Mouse (Mus musculus): ENCODE data around the gene Rcan2. TPM values are rescaled to one million over a fixed set of nuclear protein-coding genes. Genes with fewer than 3 reads are reported as not detected.

Rcan2 gene
- polyA plus RNA-seq, 1 experiment from 2014 or later, result 1.3 TPM

- TF ChIP-seq CTCF (IDR thresholded peaks at IDR 0.05; ENCODE audit: low read depth), result no peak; the same call in 1 of the 2 replicates
- H3K36me3 ChIP-seq (ENCODE audit: control insufficient read depth, insufficient read depth), result no peaks in the 10 kb centered on the region
- no peak for ATAC-seq
- no peaks in the 10 kb centered on the region for H3K9me3 ChIP-seq (ENCODE audit: control insufficient read depth)
- H3K4me3 ChIP-seq (ENCODE audit: low read depth, low read length), result no peak overlapping the region
- H3K27me3 ChIP-seq (replicated peaks; ENCODE audit: control insufficient read depth, insufficient read depth, low read length), result no peaks in the 10 kb centered on the region
- WGBS, result 86% methylated on average over 9 of the region's 9 CpGs
- no peak overlapping the region for H3K9ac ChIP-seq (ENCODE audit: low read depth, low read length)
- no peaks in the 10 kb centered on the region for H3K4me1 ChIP-seq (replicated peaks; ENCODE audit: control insufficient read depth, insufficient read depth, low read length)
- no peak overlapping the region for H3K4me2 ChIP-seq (replicated peaks; ENCODE audit: low read depth)
- H3K27ac ChIP-seq (ENCODE audit: low read depth, low read length), result no peak overlapping the region
Observed at GRCm38 (mm10) chr17:43868808-43869207, 67.7 kb downstream of the Rcan2 start.

- WGBS, result 15% methylated on average over 5 of the region's 5 CpGs
- Histone ChIP-seq H3K36me3 (ENCODE audit: control insufficient read depth, insufficient read depth) (no peaks in the 10 kb centered on the region), H3K4me2 (replicated peaks; ENCODE audit: low read depth) (no peak overlapping the region), H3K27me3 (replicated peaks; ENCODE audit: control insufficient read depth, insufficient read depth, low read length) (no peaks in the 10 kb centered on the region), H3K9ac (ENCODE audit: low read depth, low read length) (no peak overlapping the region), H3K27ac (ENCODE audit: low read depth, low read length) (no peak overlapping the region), H3K9me3 (ENCODE audit: control insufficient read depth) (no peaks in the 10 kb centered on the region), H3K4me1 (replicated peaks; ENCODE audit: control insufficient read depth, insufficient read depth, low read length) (no peaks in the 10 kb centered on the region), H3K4me3 (ENCODE audit: low read depth, low read length) (no peak overlapping the region)
- ATAC-seq, result no peak
- peak; percentile 90 for TF ChIP-seq CTCF (IDR thresholded peaks at IDR 0.05; ENCODE audit: low read depth)
Observed at GRCm38 (mm10) chr17:43869677-43870076, 68.5 kb downstream of the Rcan2 start.

- Histone ChIP-seq H3K27ac (ENCODE audit: low read depth, low read length) (no peak overlapping the region), H3K9ac (ENCODE audit: low read depth, low read length) (no peak overlapping the region), H3K4me2 (replicated peaks; ENCODE audit: low read depth) (no peak overlapping the region), H3K4me1 (replicated peaks; ENCODE audit: control insufficient read depth, insufficient read depth, low read length) (no peaks in the 10 kb centered on the region), H3K9me3 (ENCODE audit: control insufficient read depth) (no peaks in the 10 kb centered on the region), H3K4me3 (ENCODE audit: low read depth, low read length) (no peak overlapping the region), H3K36me3 (ENCODE audit: control insufficient read depth, insufficient read depth) (no peaks in the 10 kb centered on the region), H3K27me3 (replicated peaks; ENCODE audit: control insufficient read depth, insufficient read depth, low read length) (no peaks in the 10 kb centered on the region)
- ATAC-seq, result no peak
- TF ChIP-seq CTCF (IDR thresholded peaks at IDR 0.05; ENCODE audit: low read depth), result no peak
- WGBS, result 82% methylated on average over 5 of the region's 5 CpGs
Observed at GRCm38 (mm10) chr17:43874417-43874816, 73.3 kb downstream of the Rcan2 start.

GRCm38 (mm10) chr17:43877425-43877824 is 76.3 kb downstream of the Rcan2 start:
- no peak for TF ChIP-seq CTCF (IDR thresholded peaks at IDR 0.05; ENCODE audit: low read depth)
- Histone ChIP-seq H3K27me3 (replicated peaks; ENCODE audit: control insufficient read depth, insufficient read depth, low read length) (no peaks in the 10 kb centered on the region), H3K4me2 (replicated peaks; ENCODE audit: low read depth) (no peak overlapping the region), H3K9me3 (ENCODE audit: control insufficient read depth) (no peaks in the 10 kb centered on the region), H3K4me3 (ENCODE audit: low read depth, low read length) (no peak overlapping the region), H3K9ac (ENCODE audit: low read depth, low read length) (no peak overlapping the region), H3K27ac (ENCODE audit: low read depth, low read length) (no peak overlapping the region), H3K4me1 (replicated peaks; ENCODE audit: control insufficient read depth, insufficient read depth, low read length) (no peaks in the 10 kb centered on the region), H3K36me3 (ENCODE audit: control insufficient read depth, insufficient read depth) (no peaks in the 10 kb centered on the region)
- no peak for ATAC-seq
- WGBS, result 61% methylated on average over 2 of the region's 2 CpGs

- Histone ChIP-seq H3K27ac (ENCODE audit: low read depth, low read length) (no peak overlapping the region), H3K4me1 (replicated peaks; ENCODE audit: control insufficient read depth, insufficient read depth, low read length) (no peaks in the 10 kb centered on the region), H3K4me3 (ENCODE audit: low read depth, low read length) (no peak overlapping the region), H3K36me3 (ENCODE audit: control insufficient read depth, insufficient read depth) (no peaks in the 10 kb centered on the region), H3K9me3 (ENCODE audit: control insufficient read depth) (no peaks in the 10 kb centered on the region), H3K4me2 (replicated peaks; ENCODE audit: low read depth) (no peak overlapping the region), H3K27me3 (replicated peaks; ENCODE audit: control insufficient read depth, insufficient read depth, low read length) (no peaks in the 10 kb centered on the region), H3K9ac (ENCODE audit: low read depth, low read length) (no peak overlapping the region)
- TF ChIP-seq CTCF (IDR thresholded peaks at IDR 0.05; ENCODE audit: low read depth), result peak; percentile 83
- no peak for ATAC-seq
- WGBS, result 19% methylated on average over 1 of the region's 1 CpGs
Observed at GRCm38 (mm10) chr17:43883016-43883415, 81.9 kb downstream of the Rcan2 start.

GRCm38 (mm10) chr17:43886262-43886661 is 85.1 kb downstream of the Rcan2 start:
- Histone ChIP-seq H3K4me3 (ENCODE audit: low read depth, low read length) (no peak overlapping the region), H3K4me1 (replicated peaks; ENCODE audit: control insufficient read depth, insufficient read depth, low read length) (no peaks in the 10 kb centered on the region), H3K27me3 (replicated peaks; ENCODE audit: control insufficient read depth, insufficient read depth, low read length) (no peaks in the 10 kb centered on the region), H3K9me3 (ENCODE audit: control insufficient read depth) (no peaks in the 10 kb centered on the region), H3K9ac (ENCODE audit: low read depth, low read length) (no peak overlapping the region), H3K27ac (ENCODE audit: low read depth, low read length) (no peak overlapping the region), H3K4me2 (replicated peaks; ENCODE audit: low read depth) (no peak overlapping the region), H3K36me3 (ENCODE audit: control insufficient read depth, insufficient read depth) (no peaks in the 10 kb centered on the region)
- no peak for ATAC-seq
- 47% methylated on average over 7 of the region's 7 CpGs for WGBS
- TF ChIP-seq CTCF (IDR thresholded peaks at IDR 0.05; ENCODE audit: low read depth), result no peak

GRCm38 (mm10) chr17:43887931-43888330 is 86.8 kb downstream of the Rcan2 start:
- Histone ChIP-seq H3K4me2 (replicated peaks; ENCODE audit: low read depth) (no peak overlapping the region), H3K27me3 (replicated peaks; ENCODE audit: control insufficient read depth, insufficient read depth, low read length) (no peaks in the 10 kb centered on the region), H3K4me1 (replicated peaks; ENCODE audit: control insufficient read depth, insufficient read depth, low read length) (no peaks in the 10 kb centered on the region), H3K9me3 (ENCODE audit: control insufficient read depth) (no peaks in the 10 kb centered on the region), H3K27ac (ENCODE audit: low read depth, low read length) (no peak overlapping the region), H3K9ac (ENCODE audit: low read depth, low read length) (no peak overlapping the region), H3K36me3 (ENCODE audit: control insufficient read depth, insufficient read depth) (no peaks in the 10 kb centered on the region), H3K4me3 (ENCODE audit: low read depth, low read length) (no peak overlapping the region)
- WGBS, result 87% methylated on average over 7 of the region's 7 CpGs
- ATAC-seq, result no peak
- TF ChIP-seq CTCF (IDR thresholded peaks at IDR 0.05; ENCODE audit: low read depth), result no peak
